Mouse (Mus musculus) liver, embryonic 16.5 days (tissue): Measurements from ENCODE around the gene Rnase2b. TPM values are rescaled to one million over a fixed set of nuclear protein-coding genes. Genes with fewer than 3 reads are reported as not detected.
"Not testable (repeated sequence)": the region's sequence is repeated elsewhere in the genome, so short reads cannot be mapped to it uniquely, and the experiment has no call there.

ENCODE experiments used
- ATAC-seq: fragments of 200-750 bp; cut with Nextera tagmentation; 2 replicates; pipeline ENCODE4 v1.8.0; 2017; ENCODE audit warnings: low read depth, mild to moderate bottlenecking, moderate number of reproducible peaks, moderate library complexity
- H3K27ac ChIP-seq: fragments of 300-500 bp; sonication (generic); 2 replicates; pipeline ENCODE4 v1.5.1; 2014; ENCODE audit warnings: mild to moderate bottlenecking, low read length
- H3K27me3 ChIP-seq: fragments of 300-500 bp; sonication (generic); 2 replicates; pipeline ENCODE4 v1.6.1; 2014; ENCODE audit warnings: low read depth, low read length, mixed read lengths; ENCODE audit not compliant: control insufficient read depth, insufficient read depth
- H3K36me3 ChIP-seq: fragments of 300-500 bp; sonication (generic); 2 replicates; pipeline ENCODE4 v1.6.1; 2014; ENCODE audit warnings: mild to moderate bottlenecking; ENCODE audit not compliant: control insufficient read depth, insufficient read depth
- H3K4me1 ChIP-seq: fragments of 300-500 bp; sonication (generic); 2 replicates; pipeline ENCODE4 v1.6.1; 2014; ENCODE audit warnings: low read depth, low read length, mixed read lengths; ENCODE audit not compliant: control insufficient read depth
- H3K4me2 ChIP-seq: fragments of 300-500 bp; sonication (generic); 2 replicates; pipeline ENCODE4 v1.6.1; 2014; ENCODE audit warnings: low read depth, low read length, mixed read lengths
- H3K4me3 ChIP-seq: fragments of 300-500 bp; sonication (generic); 2 replicates; pipeline ENCODE4 v1.5.1; 2014; ENCODE audit warnings: low read depth, mild to moderate bottlenecking, low read length
- H3K9ac ChIP-seq: fragments of 300-500 bp; sonication (generic); 2 replicates; pipeline ENCODE4 v1.6.1; 2014; ENCODE audit warnings: low read depth, low read length
- H3K9me3 ChIP-seq: fragments of 300-500 bp; sonication (generic); replicated peaks from 2 replicates; pipeline ENCODE4 v1.6.1; 2016; ENCODE audit warnings: low read length; ENCODE audit not compliant: control insufficient read depth
- WGBS: fragments of 180-500 bp; shearing (Covaris S2); extraction: QIAGEN DNeasy Blood & Tissue Kit; methylation state at CpG from one replicate; pipeline ENCODE4 v1.1.7; 2014; ENCODE audit not compliant: insufficient replicate concordance; 5-methylcytosine and 5-hydroxymethylcytosine counted together
- polyA plus RNA-seq: library from polyadenylated mRNA; unstranded; fragments of >200 nt; fragmentation: Nextera tagmentation; extraction: Ambion mirVana; gene quantifications from 2 replicates; pipeline ENCODE4 v1.2.1, GENCODE M21; 2015

Rnase2b gene
- not detected in 2 replicates for polyA plus RNA-seq

DNA sequence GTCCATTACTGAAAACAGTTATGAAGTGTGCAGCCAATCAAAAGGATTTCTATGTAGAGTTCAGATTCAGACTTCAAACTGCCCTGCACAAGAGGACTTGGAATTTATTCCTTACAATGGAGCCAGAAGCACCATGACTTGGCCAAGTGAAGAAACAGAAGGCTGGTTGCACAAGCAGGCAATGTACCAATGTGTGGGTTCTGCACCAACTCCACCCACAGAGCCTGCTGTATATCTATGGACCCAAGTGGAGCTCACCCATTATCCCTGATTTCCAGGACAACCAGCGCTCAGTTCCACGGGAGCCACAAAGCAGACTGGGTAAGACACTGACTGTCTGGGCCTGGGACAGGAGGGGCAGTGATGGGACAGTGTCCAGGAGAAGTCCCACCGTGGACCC lies at the start of gene Rnase2b:
TSS of gene Rnase2b (plus strand) at position 285 of the 400 bp plus-strand sequence.
- not testable (repeated sequence) for H3K27ac ChIP-seq, H3K27me3 ChIP-seq, H3K9ac ChIP-seq, ATAC-seq, H3K4me3 ChIP-seq, H3K36me3 ChIP-seq, H3K9me3 ChIP-seq, H3K4me1 ChIP-seq, H3K4me2 ChIP-seq
- WGBS, result 75% methylated on average over 3 of the region's 3 CpGs

DNA sequence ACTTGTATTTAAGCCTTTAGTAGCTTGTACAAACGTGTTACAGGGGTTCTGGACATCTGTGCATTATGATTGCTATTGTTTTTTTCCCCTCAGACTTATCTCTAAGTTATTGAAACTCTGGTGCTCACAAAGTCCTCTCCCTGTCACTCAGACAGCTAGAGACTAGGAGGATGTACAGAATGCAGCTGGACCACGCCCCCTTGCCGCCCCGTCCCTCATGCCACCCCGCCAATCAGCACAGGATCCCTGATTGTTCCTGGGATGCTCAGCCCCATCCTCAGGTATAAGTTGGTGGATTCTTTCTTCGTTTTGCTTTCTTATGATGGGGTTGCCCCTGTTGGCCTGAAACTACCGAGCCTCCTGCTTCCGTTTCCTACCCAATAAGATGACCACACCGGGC lies 48.6 kb upstream of the Rnase2b start:
- Histone ChIP-seq H3K9me3 (no peaks in the 10 kb centered on the region), H3K27me3 (no peaks in the 10 kb centered on the region), H3K4me3 (no peak overlapping the region), H3K4me2 (no peak overlapping the region), H3K36me3 (no peaks in the 10 kb centered on the region), H3K4me1 (no peaks in the 10 kb centered on the region), H3K9ac (no peak overlapping the region), H3K27ac (no peak overlapping the region)
- 55% methylated on average over 9 of the region's 9 CpGs for WGBS
- ATAC-seq, result no peak

DNA sequence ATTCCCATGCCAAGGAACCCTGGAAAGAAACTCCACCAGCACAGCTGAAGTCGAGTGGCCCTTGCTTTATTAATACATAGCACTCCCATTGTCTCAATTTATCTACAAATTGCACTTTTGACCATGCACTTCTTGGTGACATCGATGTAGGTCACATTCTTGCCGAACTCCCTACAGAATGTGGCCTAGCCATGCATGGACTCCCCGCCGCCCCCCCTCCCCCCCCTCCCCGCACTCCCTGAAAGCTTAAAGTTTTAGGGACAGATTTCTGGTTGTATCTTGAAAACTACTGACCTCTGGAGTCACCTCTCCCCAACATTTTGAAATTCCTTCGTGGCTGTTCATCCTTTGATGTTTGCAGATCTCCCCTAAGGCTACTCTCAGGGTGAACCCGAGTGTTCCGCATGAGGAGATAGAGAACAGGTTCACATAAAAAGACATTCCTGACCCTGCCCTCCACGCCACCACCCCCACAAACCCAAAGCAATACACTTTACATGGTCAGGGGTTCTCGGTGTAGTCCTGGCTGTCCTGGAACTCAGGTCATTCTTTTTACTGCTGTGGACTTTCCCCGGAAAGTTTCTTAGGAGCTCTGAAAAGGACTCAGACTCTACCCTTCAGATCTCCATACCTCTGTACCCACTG lies 48.0 kb upstream of the Rnase2b start, which contains the start of gene Eddm3b:
TSS of gene Eddm3b (plus strand) at position 511 of the 645 bp plus-strand sequence.
- Histone ChIP-seq H3K36me3 (no peaks in the 10 kb centered on the region), H3K27ac (no peak within 1 kb of the TSS)
- WGBS, result 64% methylated on average over 12 of the region's 12 CpGs

DNA sequence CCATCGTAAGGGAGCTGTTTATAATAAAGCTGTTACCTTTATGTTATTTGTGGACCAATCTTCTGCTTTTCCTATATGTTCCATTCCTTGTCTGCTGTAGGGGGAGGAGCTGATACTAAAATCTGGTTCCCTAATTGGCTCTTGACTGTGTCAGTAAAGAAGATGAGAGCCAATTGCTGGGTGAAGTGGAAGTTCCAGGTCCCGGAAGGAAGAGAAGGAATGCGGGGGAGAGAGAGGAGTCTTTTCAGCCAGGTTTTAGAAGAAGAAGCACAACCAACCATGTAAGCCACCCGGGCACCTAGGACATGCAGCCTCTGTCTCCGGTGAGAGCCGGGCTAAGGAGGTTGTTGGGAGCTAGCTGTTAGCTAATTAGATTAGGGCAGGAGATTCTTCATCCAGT lies 36.4 kb upstream of the Rnase2b start:
- H3K36me3 ChIP-seq, result no peaks in the 10 kb centered on the region
- no peak overlapping the region for H3K4me2 ChIP-seq
- no peak overlapping the region for H3K4me3 ChIP-seq
- 86% methylated on average over 6 of the region's 6 CpGs for WGBS
- no peaks in the 10 kb centered on the region for H3K27me3 ChIP-seq
- H3K27ac ChIP-seq, result peak overlapping the region; percentile 25; the same call in 1 of the 2 replicates
- no peak for ATAC-seq
- peaks cover 44% of the 10 kb centered on the region for H3K4me1 ChIP-seq
- H3K9me3 ChIP-seq, result no peaks in the 10 kb centered on the region
- no peak overlapping the region for H3K9ac ChIP-seq

More for the DNA sequence above, 48.0 kb upstream of the Rnase2b start, which contains the start of gene Eddm3b:
- Histone ChIP-seq H3K4me2 (no peak within 1 kb of the TSS), H3K4me3 (no peak within 1 kb of the TSS), H3K27me3 (no peaks in the 10 kb centered on the region), H3K9ac (no peak within 1 kb of the TSS), H3K9me3 (no peaks in the 10 kb centered on the region), H3K4me1 (no peaks in the 10 kb centered on the region)
- no peak for ATAC-seq

DNA sequence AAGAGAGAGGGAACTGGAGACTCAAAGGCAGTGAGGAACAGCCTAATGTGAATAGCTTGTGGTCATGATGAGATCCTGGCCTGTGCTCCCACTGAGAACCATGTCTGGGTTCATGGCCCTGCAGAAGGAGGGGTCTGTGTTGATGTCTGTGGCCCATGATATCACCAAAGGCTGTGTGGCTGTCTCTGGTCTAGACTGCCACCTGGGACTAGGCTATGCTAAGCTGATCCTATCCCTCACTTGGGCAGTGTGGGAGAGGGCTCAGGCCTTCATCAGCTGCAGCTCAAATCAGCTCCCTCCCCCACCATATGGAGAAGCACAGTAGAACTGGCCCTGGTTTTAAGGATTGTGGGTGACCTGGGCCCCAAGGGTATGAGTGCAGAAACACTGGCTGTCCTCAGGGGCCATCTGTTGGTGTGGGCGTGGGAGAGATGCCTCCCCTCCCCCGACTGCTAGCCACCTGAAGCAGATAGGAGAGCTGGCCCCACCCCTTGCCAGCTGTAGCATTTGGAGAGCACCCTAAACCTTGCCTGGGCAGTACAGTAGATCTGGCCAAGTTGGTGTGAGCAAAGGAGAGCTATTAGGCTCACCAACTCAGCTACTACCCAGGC lies 34.3 kb upstream of the Rnase2b start:
- ATAC-seq, result peak; percentile 82
- Histone ChIP-seq H3K4me1 (peaks cover 59% of the 10 kb centered on the region), H3K4me3 (peak overlapping the region; percentile 7; the same call in 1 of the 2 replicates), H3K27ac (peak overlapping the region; percentile 95), H3K9me3 (no peaks in the 10 kb centered on the region), H3K4me2 (peak overlapping the region; percentile 62), H3K9ac (peak overlapping the region; percentile 58), H3K27me3 (no peaks in the 10 kb centered on the region), H3K36me3 (no peaks in the 10 kb centered on the region)
- 11% methylated on average over 2 of the region's 2 CpGs for WGBS

DNA sequence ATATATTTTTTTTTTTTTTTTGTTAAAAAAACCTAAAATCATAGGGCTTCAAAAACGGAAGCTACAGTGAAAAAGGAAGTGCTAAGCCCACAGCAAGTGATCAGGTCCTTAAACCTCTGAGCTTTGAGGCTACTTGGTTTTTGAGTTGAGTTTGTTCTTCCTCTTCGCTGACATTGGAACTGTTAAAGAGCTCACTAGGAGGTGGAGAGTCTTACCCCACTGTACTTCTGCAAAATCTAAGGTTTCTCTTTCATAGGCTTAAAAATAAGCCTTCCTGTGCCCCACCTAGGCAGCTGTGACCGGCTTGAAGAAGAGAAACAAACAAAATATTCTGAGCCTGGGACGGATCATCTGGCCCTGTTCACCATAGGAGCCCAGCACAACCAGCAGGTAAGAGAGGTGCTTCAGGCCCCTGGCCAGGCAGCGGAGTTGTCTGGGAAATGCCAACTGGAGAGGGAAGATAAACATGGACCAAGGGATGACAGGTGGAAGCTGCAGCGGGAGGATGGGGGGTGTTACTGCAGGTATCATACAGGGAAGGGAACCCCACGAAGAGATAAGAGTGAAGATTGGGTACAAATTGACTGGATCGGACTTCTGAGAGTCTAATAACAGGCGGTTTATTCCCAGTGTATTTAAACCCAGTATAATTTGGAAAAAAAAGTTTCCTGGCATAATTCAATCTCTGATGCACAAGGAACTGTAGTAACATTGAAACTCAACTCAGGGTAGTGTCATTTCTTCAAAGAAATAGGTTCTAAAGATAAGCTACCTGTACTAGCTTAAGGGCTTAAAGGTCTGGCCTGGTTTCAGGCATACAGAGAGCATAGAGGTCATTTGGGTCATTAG lies 33.1 kb upstream of the Rnase2b start:
- ATAC-seq, result peak; percentile 23
- H3K36me3 ChIP-seq, result no peaks in the 10 kb centered on the region
- peak overlapping the region; percentile 71 for H3K4me2 ChIP-seq
- no peaks in the 10 kb centered on the region for H3K27me3 ChIP-seq
- H3K9me3 ChIP-seq, result no peaks in the 10 kb centered on the region
- peaks cover 59% of the 10 kb centered on the region for H3K4me1 ChIP-seq
- peak overlapping the region; percentile 95 for H3K27ac ChIP-seq
- WGBS, result 19% methylated on average over 9 of the region's 9 CpGs
- H3K4me3 ChIP-seq, result peak overlapping the region; percentile 51
- H3K9ac ChIP-seq, result peak overlapping the region; percentile 52

DNA sequence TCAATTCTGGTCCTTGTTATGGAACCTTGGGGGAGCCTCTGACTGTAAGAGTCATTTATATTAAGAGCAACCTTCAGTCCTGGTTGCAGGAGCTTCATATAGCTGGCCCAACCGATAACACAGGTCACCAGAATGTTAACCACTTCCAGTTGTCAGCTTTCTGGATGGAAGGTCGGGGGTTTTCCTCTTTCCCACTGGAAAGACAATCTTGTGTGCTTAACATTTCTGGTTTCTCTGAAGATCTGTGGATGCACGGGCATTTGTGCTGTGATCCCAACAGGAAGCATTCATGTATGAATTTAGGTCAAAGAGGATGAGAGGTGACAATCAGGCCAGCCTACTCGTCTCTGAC lies 32.5 kb upstream of the Rnase2b start:
- peak overlapping the region; percentile 71 for H3K4me2 ChIP-seq

DNA sequence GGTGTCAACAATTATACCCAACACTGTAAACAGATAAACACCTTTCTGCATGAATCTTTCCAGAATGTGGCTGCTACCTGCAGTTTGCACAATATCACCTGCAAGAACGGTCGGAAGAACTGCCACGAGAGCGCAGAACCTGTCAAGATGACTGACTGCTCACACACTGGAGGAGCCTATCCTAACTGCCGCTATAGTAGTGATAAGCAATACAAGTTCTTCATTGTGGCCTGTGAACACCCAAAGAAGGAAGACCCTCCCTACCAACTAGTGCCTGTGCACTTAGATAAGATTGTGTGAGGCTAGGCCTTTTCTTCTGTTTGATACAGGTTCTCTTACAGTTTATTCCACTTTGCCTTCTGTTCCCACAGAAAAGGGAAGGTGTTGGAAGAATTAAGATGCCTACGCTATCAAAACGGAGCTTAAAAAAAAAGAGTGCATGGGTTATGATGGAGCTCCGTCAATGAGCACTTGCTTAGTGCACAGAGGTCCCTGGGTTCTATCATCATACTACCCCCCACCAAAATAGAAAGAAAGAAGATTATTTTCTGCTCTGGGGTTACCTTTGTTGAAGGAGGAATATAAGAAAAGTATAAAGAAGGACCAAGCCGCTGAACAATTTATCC lies 31.6 kb upstream of the Rnase2b start:
- peak; percentile 83 for ATAC-seq
- Histone ChIP-seq H3K4me3 (peak overlapping the region; percentile 51), H3K4me1 (peaks cover 59% of the 10 kb centered on the region), H3K9ac (peak overlapping the region; percentile 50), H3K27me3 (no peaks in the 10 kb centered on the region), H3K4me2 (peak overlapping the region; percentile 71), H3K36me3 (no peaks in the 10 kb centered on the region), H3K27ac (peak overlapping the region; percentile 95), H3K9me3 (no peaks in the 10 kb centered on the region)
- 25% methylated on average over 9 of the region's 9 CpGs for WGBS

More for the DNA sequence above, 32.5 kb upstream of the Rnase2b start:
- peak overlapping the region; percentile 51 for H3K4me3 ChIP-seq
- H3K4me1 ChIP-seq, result peaks cover 59% of the 10 kb centered on the region
- H3K9me3 ChIP-seq, result no peaks in the 10 kb centered on the region
- H3K9ac ChIP-seq, result peak overlapping the region; percentile 50
- no peaks in the 10 kb centered on the region for H3K27me3 ChIP-seq
- WGBS, result 18% methylated on average over 4 of the region's 4 CpGs
- ATAC-seq, result no peak
- peak overlapping the region; percentile 95 for H3K27ac ChIP-seq
- H3K36me3 ChIP-seq, result no peaks in the 10 kb centered on the region
